Mouse (Mus musculus) bone marrow, adult 2 months (tissue): ENCODE results near the gene Dhx30.

ENCODE experiments used
- CTCF ChIP-seq: fragments of 200-500 bp; IDR thresholded peaks from 2 replicates; pipeline ENCODE4 v1.5.1; 2011; ENCODE audit warnings: low read length, control low read depth; ENCODE audit not compliant: control insufficient read depth, insufficient read depth
- POLR2A ChIP-seq: fragments of 200-500 bp; IDR thresholded peaks from 2 replicates; pipeline ENCODE4 v1.6.1; 2011; ENCODE audit warnings: low read depth, mild to moderate bottlenecking, control low read depth, low read length, borderline replicate concordance; ENCODE audit not compliant: control insufficient read depth

DNA sequence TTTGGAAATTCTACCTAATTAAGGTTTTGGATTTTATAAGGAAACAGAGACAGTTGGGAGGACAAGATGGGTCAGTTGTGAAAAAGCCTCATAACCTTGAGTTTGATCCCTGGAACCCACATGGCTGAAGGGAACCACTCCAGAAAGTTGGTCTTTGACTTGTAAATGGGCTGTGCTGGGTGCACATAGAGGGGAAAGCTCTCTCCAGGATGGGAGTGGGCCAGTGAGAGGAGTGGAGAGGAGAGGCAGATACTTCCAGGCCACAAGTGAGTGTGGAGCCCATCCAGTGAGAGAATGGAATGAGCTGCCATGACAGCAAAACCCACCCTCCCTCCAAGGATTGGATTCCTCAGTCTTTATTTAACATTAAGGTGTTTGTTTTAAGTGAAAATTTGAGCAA is 66.4 kb downstream of the Dhx30 start:
- TF ChIP-seq POLR2A: no peak
- TF ChIP-seq CTCF: no peak
